Mouse (Mus musculus): Measurements from ENCODE around the gene Epc2.

- TF ChIP-seq POLR2A (IDR thresholded peaks at IDR 0.05; ENCODE audit: insufficient read depth, low read depth, low read length) (no peak), CTCF (IDR thresholded peaks at IDR 0.05; ENCODE audit: insufficient read depth, low read depth, low read length) (no peak)
Observed at GRCm38 (mm10) chr2:49450467-49450866, 819 bp upstream of the Epc2 start.
